Mouse (Mus musculus): ENCODE data around the gene Cwc22. TPM values are rescaled to one million over a fixed set of nuclear protein-coding genes. Genes with fewer than 3 reads are reported as not detected.

The Cwc22 gene
- polyA plus RNA-seq, 1 experiment from 2014 or later, result 47.2 TPM

DNA sequence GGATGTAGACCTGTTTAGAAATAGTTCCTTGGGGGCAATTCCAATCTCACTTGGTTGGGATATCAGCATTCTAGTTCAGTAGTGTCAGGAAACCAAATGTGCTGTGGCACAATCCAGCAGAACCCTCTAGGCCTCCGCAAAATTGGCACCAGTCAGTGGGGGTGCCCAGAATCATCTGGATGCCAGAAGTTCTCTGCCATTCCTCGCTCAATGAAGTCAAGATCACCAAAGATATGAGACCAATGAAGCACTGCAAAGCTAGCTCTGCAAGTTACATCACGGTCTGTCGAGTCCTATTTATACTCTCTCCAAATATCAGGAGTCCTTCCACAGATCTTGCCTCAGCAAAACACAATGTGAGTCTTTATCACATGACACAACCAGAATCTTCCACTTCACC lies 35.7 kb upstream of the Cwc22 start:
- no peak for ATAC-seq (ENCODE audit: insufficient number of reproducible peaks, low FRiP score, low TSS enrichment, low read depth)
- WGBS, result 93% methylated on average over 4 of the region's 4 CpGs
- H3K36me3 ChIP-seq (ENCODE audit: control insufficient read depth, insufficient read depth, low read length), result no peaks in the 10 kb centered on the region

GRCm38 (mm10) chr2:77980696-77981095 lies 34.5 kb upstream of the Cwc22 start:
- no peak overlapping the region for H3K4me3 ChIP-seq (ENCODE audit: low read depth, low read length)
- no peak overlapping the region for H3K27ac ChIP-seq (replicated peaks; ENCODE audit: low read depth, low read length)
- no peak overlapping the region for H3K4me2 ChIP-seq (ENCODE audit: low read depth, severe bottlenecking)
- no peak overlapping the region for H3K9ac ChIP-seq (ENCODE audit: low read length)
- DNase-seq (ENCODE audit: low spot score) (no peak), ATAC-seq (ENCODE audit: insufficient number of reproducible peaks, low FRiP score, low TSS enrichment, low read depth) (no peak)
- no peaks in the 10 kb centered on the region for H3K27me3 ChIP-seq (ENCODE audit: control insufficient read depth, insufficient read depth, low read length)
- H3K36me3 ChIP-seq (ENCODE audit: control insufficient read depth, insufficient read depth, low read length), result no peaks in the 10 kb centered on the region
- H3K9me3 ChIP-seq (ENCODE audit: control insufficient read depth, low read length), result no peaks in the 10 kb centered on the region
- 87% methylated on average over 5 of the region's 5 CpGs for WGBS
- no peaks in the 10 kb centered on the region for H3K4me1 ChIP-seq (ENCODE audit: control insufficient read depth, insufficient read depth, low read length)

More for the DNA sequence above, 35.7 kb upstream of the Cwc22 start:
- Histone ChIP-seq H3K4me2 (ENCODE audit: low read depth, severe bottlenecking) (no peak overlapping the region), H3K9ac (ENCODE audit: low read length) (no peak overlapping the region), H3K4me3 (ENCODE audit: low read depth, low read length) (no peak overlapping the region), H3K4me1 (ENCODE audit: control insufficient read depth, insufficient read depth, low read length) (no peaks in the 10 kb centered on the region), H3K9me3 (ENCODE audit: control insufficient read depth, low read length) (no peaks in the 10 kb centered on the region), H3K27me3 (ENCODE audit: control insufficient read depth, insufficient read depth, low read length) (no peaks in the 10 kb centered on the region), H3K27ac (replicated peaks; ENCODE audit: low read depth, low read length) (no peak overlapping the region)
- no peak for DNase-seq (ENCODE audit: low spot score)

GRCm38 (mm10) chr2:77979519-77979918 lies 33.3 kb upstream of the Cwc22 start:
- Histone ChIP-seq H3K27me3 (ENCODE audit: control insufficient read depth, insufficient read depth, low read length) (no peaks in the 10 kb centered on the region), H3K27ac (replicated peaks; ENCODE audit: low read depth, low read length) (no peak overlapping the region), H3K4me1 (ENCODE audit: control insufficient read depth, insufficient read depth, low read length) (no peaks in the 10 kb centered on the region), H3K36me3 (ENCODE audit: control insufficient read depth, insufficient read depth, low read length) (no peaks in the 10 kb centered on the region), H3K4me3 (ENCODE audit: low read depth, low read length) (no peak overlapping the region), H3K9me3 (ENCODE audit: control insufficient read depth, low read length) (no peaks in the 10 kb centered on the region), H3K4me2 (ENCODE audit: low read depth, severe bottlenecking) (no peak overlapping the region), H3K9ac (ENCODE audit: low read length) (no peak overlapping the region)
- ATAC-seq (ENCODE audit: insufficient number of reproducible peaks, low FRiP score, low TSS enrichment, low read depth) (no peak), DNase-seq (ENCODE audit: low spot score) (no peak)
- 91% methylated on average over 2 of the region's 2 CpGs for WGBS

- no peaks in the 10 kb centered on the region for H3K9me3 ChIP-seq (ENCODE audit: control insufficient read depth, low read length)
- DNase-seq (ENCODE audit: low spot score) (no peak), ATAC-seq (ENCODE audit: insufficient number of reproducible peaks, low FRiP score, low TSS enrichment, low read depth) (no peak)
- 94% methylated on average over 8 of the region's 8 CpGs for WGBS
- no peak overlapping the region for H3K9ac ChIP-seq (ENCODE audit: low read length)
- no peaks in the 10 kb centered on the region for H3K27me3 ChIP-seq (ENCODE audit: control insufficient read depth, insufficient read depth, low read length)
- no peaks in the 10 kb centered on the region for H3K4me1 ChIP-seq (ENCODE audit: control insufficient read depth, insufficient read depth, low read length)
- no peak overlapping the region for H3K27ac ChIP-seq (replicated peaks; ENCODE audit: low read depth, low read length)
- no peaks in the 10 kb centered on the region for H3K36me3 ChIP-seq (ENCODE audit: control insufficient read depth, insufficient read depth, low read length)
- H3K4me2 ChIP-seq (ENCODE audit: low read depth, severe bottlenecking), result no peak overlapping the region
- no peak overlapping the region for H3K4me3 ChIP-seq (ENCODE audit: low read depth, low read length)
These were observed 32.9 kb upstream of the Cwc22 start for GRCm38 (mm10) chr2:77979081-77979480.

GRCm38 (mm10) chr2:77978256-77978655 lies 32.1 kb upstream of the Cwc22 start:
- no peaks in the 10 kb centered on the region for H3K9me3 ChIP-seq (ENCODE audit: control insufficient read depth, low read length)

GRCm38 (mm10) chr2:77976321-77976920 lies 30.2 kb upstream of the Cwc22 start:
- WGBS, result 85% methylated on average over 5 of the region's 5 CpGs
- ATAC-seq (ENCODE audit: insufficient number of reproducible peaks, low FRiP score, low TSS enrichment, low read depth), result no peak
- H3K4me2 ChIP-seq (ENCODE audit: low read depth, severe bottlenecking), result no peak overlapping the region
- no peaks in the 10 kb centered on the region for H3K27me3 ChIP-seq (ENCODE audit: control insufficient read depth, insufficient read depth, low read length)
- H3K4me3 ChIP-seq (ENCODE audit: low read depth, low read length), result no peak overlapping the region
- no peak overlapping the region for H3K27ac ChIP-seq (replicated peaks; ENCODE audit: low read depth, low read length)
- H3K36me3 ChIP-seq (ENCODE audit: control insufficient read depth, insufficient read depth, low read length), result no peaks in the 10 kb centered on the region
- no peaks in the 10 kb centered on the region for H3K9me3 ChIP-seq (ENCODE audit: control insufficient read depth, low read length)
- no peaks in the 10 kb centered on the region for H3K4me1 ChIP-seq (ENCODE audit: control insufficient read depth, insufficient read depth, low read length)
- DNase-seq (ENCODE audit: low spot score), result no peak
- no peak overlapping the region for H3K9ac ChIP-seq (ENCODE audit: low read length)

More at GRCm38 (mm10) chr2:77978256-77978655, 32.1 kb upstream of the Cwc22 start:
- no peak for ATAC-seq (ENCODE audit: insufficient number of reproducible peaks, low FRiP score, low TSS enrichment, low read depth)
- no peak overlapping the region for H3K27ac ChIP-seq (replicated peaks; ENCODE audit: low read depth, low read length)
- no peak overlapping the region for H3K9ac ChIP-seq (ENCODE audit: low read length)
- H3K4me1 ChIP-seq (ENCODE audit: control insufficient read depth, insufficient read depth, low read length), result no peaks in the 10 kb centered on the region
- no peaks in the 10 kb centered on the region for H3K36me3 ChIP-seq (ENCODE audit: control insufficient read depth, insufficient read depth, low read length)
- H3K4me3 ChIP-seq (ENCODE audit: low read depth, low read length), result no peak overlapping the region
- DNase-seq (ENCODE audit: low spot score), result no peak
- no peak overlapping the region for H3K4me2 ChIP-seq (ENCODE audit: low read depth, severe bottlenecking)
- no peaks in the 10 kb centered on the region for H3K27me3 ChIP-seq (ENCODE audit: control insufficient read depth, insufficient read depth, low read length)
- 89% methylated on average over 3 of the region's 3 CpGs for WGBS

- DNase-seq (ENCODE audit: low spot score) (no peak), ATAC-seq (ENCODE audit: insufficient number of reproducible peaks, low FRiP score, low TSS enrichment, low read depth) (no peak)
- H3K9me3 ChIP-seq (ENCODE audit: control insufficient read depth, low read length), result no peaks in the 10 kb centered on the region
- H3K27me3 ChIP-seq (ENCODE audit: control insufficient read depth, insufficient read depth, low read length), result no peaks in the 10 kb centered on the region
- no peak overlapping the region for H3K27ac ChIP-seq (replicated peaks; ENCODE audit: low read depth, low read length)
- H3K9ac ChIP-seq (ENCODE audit: low read length), result no peak overlapping the region
- no peak overlapping the region for H3K4me3 ChIP-seq (ENCODE audit: low read depth, low read length)
- no peak overlapping the region for H3K4me2 ChIP-seq (ENCODE audit: low read depth, severe bottlenecking)
- WGBS, result 45% methylated on average over 4 of the region's 4 CpGs
- no peaks in the 10 kb centered on the region for H3K4me1 ChIP-seq (ENCODE audit: control insufficient read depth, insufficient read depth, low read length)
- no peaks in the 10 kb centered on the region for H3K36me3 ChIP-seq (ENCODE audit: control insufficient read depth, insufficient read depth, low read length)
These were observed 29.4 kb upstream of the Cwc22 start for GRCm38 (mm10) chr2:77975606-77976005.

GRCm38 (mm10) chr2:77974986-77975385 lies 28.8 kb upstream of the Cwc22 start:
- Histone ChIP-seq H3K4me1 (ENCODE audit: control insufficient read depth, insufficient read depth, low read length) (no peaks in the 10 kb centered on the region), H3K27me3 (ENCODE audit: control insufficient read depth, insufficient read depth, low read length) (no peaks in the 10 kb centered on the region), H3K9ac (ENCODE audit: low read length) (no peak overlapping the region), H3K4me2 (ENCODE audit: low read depth, severe bottlenecking) (no peak overlapping the region), H3K9me3 (ENCODE audit: control insufficient read depth, low read length) (no peaks in the 10 kb centered on the region), H3K4me3 (ENCODE audit: low read depth, low read length) (no peak overlapping the region), H3K36me3 (ENCODE audit: control insufficient read depth, insufficient read depth, low read length) (no peaks in the 10 kb centered on the region), H3K27ac (replicated peaks; ENCODE audit: low read depth, low read length) (no peak overlapping the region)
- WGBS, result 88% methylated on average over 1 of the region's 1 CpGs
- DNase-seq (ENCODE audit: low spot score) (no peak), ATAC-seq (ENCODE audit: insufficient number of reproducible peaks, low FRiP score, low TSS enrichment, low read depth) (no peak)

GRCm38 (mm10) chr2:77974366-77974765 lies 28.2 kb upstream of the Cwc22 start:
- Histone ChIP-seq H3K27ac (replicated peaks; ENCODE audit: low read depth, low read length) (no peak overlapping the region), H3K36me3 (ENCODE audit: control insufficient read depth, insufficient read depth, low read length) (no peaks in the 10 kb centered on the region), H3K4me3 (ENCODE audit: low read depth, low read length) (no peak overlapping the region), H3K4me2 (ENCODE audit: low read depth, severe bottlenecking) (no peak overlapping the region), H3K4me1 (ENCODE audit: control insufficient read depth, insufficient read depth, low read length) (no peaks in the 10 kb centered on the region), H3K9ac (ENCODE audit: low read length) (no peak overlapping the region), H3K27me3 (ENCODE audit: control insufficient read depth, insufficient read depth, low read length) (no peaks in the 10 kb centered on the region), H3K9me3 (ENCODE audit: control insufficient read depth, low read length) (no peaks in the 10 kb centered on the region)
- WGBS, result 55% methylated on average over 2 of the region's 2 CpGs
- DNase-seq (ENCODE audit: low spot score), result no peak
- ATAC-seq (ENCODE audit: insufficient number of reproducible peaks, low FRiP score, low TSS enrichment, low read depth), result no peak
